Mouse (Mus musculus) hindbrain, embryonic 13.5 days (tissue): ENCODE results near the gene C2cd3. TPM values are rescaled to one million over a fixed set of nuclear protein-coding genes. Genes with fewer than 3 reads are reported as not detected.
A peak's percentile ranks its signal among the peaks of the same experiment; 100 is the strongest.

ENCODE experiments used
- ATAC-seq: fragments of 200-750 bp; cut with Nextera tagmentation; 2 replicates; pipeline ENCODE4 v1.8.0; 2017; ENCODE audit warnings: moderate TSS enrichment; ENCODE audit not compliant: low FRiP score
- H3K27ac ChIP-seq: fragments of 300-500 bp; sonication (generic); 2 replicates; pipeline ENCODE4 v1.5.1; 2015; ENCODE audit warnings: inconsistent platforms, mild to moderate bottlenecking, moderate library complexity
- H3K27me3 ChIP-seq: fragments of 300-500 bp; sonication (generic); 2 replicates; pipeline ENCODE4 v1.6.1; 2015; ENCODE audit warnings: mild to moderate bottlenecking, inconsistent platforms
- H3K36me3 ChIP-seq: fragments of 300-500 bp; sonication (generic); 2 replicates; pipeline ENCODE4 v1.6.1; 2015; ENCODE audit warnings: mild to moderate bottlenecking, inconsistent platforms
- H3K4me1 ChIP-seq: fragments of 300-500 bp; sonication (generic); replicated peaks from 2 replicates; pipeline ENCODE4 v1.6.1; 2015; ENCODE audit warnings: inconsistent platforms
- H3K4me2 ChIP-seq: fragments of 300-500 bp; sonication (generic); 2 replicates; pipeline ENCODE4 v1.6.1; 2015; ENCODE audit warnings: inconsistent platforms, mild to moderate bottlenecking, moderate library complexity
- H3K4me3 ChIP-seq: fragments of 300-500 bp; sonication (generic); 2 replicates; pipeline ENCODE4 v1.5.1; 2015; ENCODE audit warnings: mild to moderate bottlenecking, inconsistent platforms
- H3K9ac ChIP-seq: fragments of 300-500 bp; sonication (generic); 2 replicates; pipeline ENCODE4 v1.6.1; 2015; ENCODE audit warnings: mild to moderate bottlenecking, inconsistent platforms
- H3K9me3 ChIP-seq: fragments of 300-500 bp; sonication (generic); 2 replicates; pipeline ENCODE4 v1.6.1; 2016; ENCODE audit warnings: inconsistent platforms
- WGBS: fragments of 180-500 bp; shearing (Covaris S2); methylation state at CpG from one replicate; pipeline ENCODE4 v1.1.7; 2015; 5-methylcytosine and 5-hydroxymethylcytosine counted together
- polyA plus RNA-seq: library from polyadenylated mRNA; unstranded; fragments of >200 nt; fragmentation: Nextera tagmentation; extraction: Ambion mirVana; gene quantifications from 2 replicates; pipeline ENCODE4 v1.2.1, GENCODE M21; 2015

C2cd3 gene
- polyA plus RNA-seq = 19.6 and 22.4 TPM in 2 replicates

GRCm38 (mm10) chr7:100371495-100372451 lies at the start of gene C2cd3, which contains the start of gene Ppme1:
Gene C2cd3, plus strand, starts transcription at chr7:100372233.
Gene Ppme1, minus strand, starts transcription at chr7:100372307.
- WGBS = under 1% methylated on average over 54 of the region's 54 CpGs
- Histone ChIP-seq H3K9me3 (no peaks in the 10 kb centered on the region), H3K4me3 (peak within 1 kb of the TSS; percentile 80), H3K36me3 (peaks cover 13% of the 10 kb centered on the region), H3K9ac (peak within 1 kb of the TSS; percentile 87), H3K4me1 (peaks cover 35% of the 10 kb centered on the region), H3K27me3 (no peaks in the 10 kb centered on the region), H3K27ac (peak within 1 kb of the TSS; percentile 94), H3K4me2 (peak within 1 kb of the TSS; percentile 63)
- peak; percentile 98 for ATAC-seq

- no peak for ATAC-seq
- Histone ChIP-seq H3K27me3 (no peaks in the 10 kb centered on the region), H3K4me2 (no peak overlapping the region), H3K4me3 (no peak overlapping the region), H3K4me1 (no peaks in the 10 kb centered on the region), H3K36me3 (peaks cover 33% of the 10 kb centered on the region), H3K9me3 (no peaks in the 10 kb centered on the region), H3K27ac (no peak overlapping the region), H3K9ac (no peak overlapping the region)
- WGBS = 92% methylated on average over 3 of the region's 3 CpGs
Observed at GRCm38 (mm10) chr7:100323721-100324120, 48.3 kb upstream of the C2cd3 start.

GRCm38 (mm10) chr7:100325482-100325881 lies 46.6 kb upstream of the C2cd3 start:
- H3K27me3 ChIP-seq = no peaks in the 10 kb centered on the region
- no peak overlapping the region for H3K4me3 ChIP-seq
- H3K27ac ChIP-seq = no peak overlapping the region
- no peak overlapping the region for H3K9ac ChIP-seq
- ATAC-seq = no peak
- WGBS = 81% methylated on average over 6 of the region's 6 CpGs
- peaks cover 48% of the 10 kb centered on the region for H3K36me3 ChIP-seq
- no peak overlapping the region for H3K4me2 ChIP-seq
- H3K4me1 ChIP-seq = no peaks in the 10 kb centered on the region
- no peaks in the 10 kb centered on the region for H3K9me3 ChIP-seq

GRCm38 (mm10) chr7:100327514-100327913 lies 44.5 kb upstream of the C2cd3 start:
- Histone ChIP-seq H3K4me1 (no peaks in the 10 kb centered on the region), H3K9me3 (no peaks in the 10 kb centered on the region), H3K9ac (no peak overlapping the region), H3K36me3 (peaks cover 68% of the 10 kb centered on the region), H3K27me3 (no peaks in the 10 kb centered on the region), H3K4me3 (no peak overlapping the region), H3K27ac (no peak overlapping the region), H3K4me2 (no peak overlapping the region)
- no peak for ATAC-seq
- 87% methylated on average over 7 of the region's 7 CpGs for WGBS

- no peak overlapping the region for H3K9ac ChIP-seq
- no peak overlapping the region for H3K27ac ChIP-seq
- no peaks in the 10 kb centered on the region for H3K9me3 ChIP-seq
- no peak overlapping the region for H3K4me2 ChIP-seq
- no peak overlapping the region for H3K4me3 ChIP-seq
- no peak for ATAC-seq
- no peaks in the 10 kb centered on the region for H3K27me3 ChIP-seq
- no peaks in the 10 kb centered on the region for H3K4me1 ChIP-seq
- H3K36me3 ChIP-seq = peaks cover 79% of the 10 kb centered on the region
- 96% methylated on average over 4 of the region's 4 CpGs for WGBS
Observed at GRCm38 (mm10) chr7:100328636-100329035, 43.4 kb upstream of the C2cd3 start.

- ATAC-seq = no peak
- WGBS = 93% methylated on average over 3 of the region's 3 CpGs
- no peaks in the 10 kb centered on the region for H3K27me3 ChIP-seq
- no peak overlapping the region for H3K9ac ChIP-seq
- no peak overlapping the region for H3K4me2 ChIP-seq
- H3K36me3 ChIP-seq = peaks cover 94% of the 10 kb centered on the region
- no peak overlapping the region for H3K4me3 ChIP-seq
- H3K27ac ChIP-seq = no peak overlapping the region
- H3K4me1 ChIP-seq = no peaks in the 10 kb centered on the region
- H3K9me3 ChIP-seq = no peaks in the 10 kb centered on the region
Observed at GRCm38 (mm10) chr7:100331269-100331668, 40.8 kb upstream of the C2cd3 start.

- no peak overlapping the region for H3K9ac ChIP-seq
- H3K27ac ChIP-seq = no peak overlapping the region
- WGBS = 99% methylated on average over 2 of the region's 2 CpGs
- no peak overlapping the region for H3K4me2 ChIP-seq
- H3K36me3 ChIP-seq = peaks cover 93% of the 10 kb centered on the region
- no peaks in the 10 kb centered on the region for H3K4me1 ChIP-seq
- no peak for ATAC-seq
- no peaks in the 10 kb centered on the region for H3K27me3 ChIP-seq
- H3K9me3 ChIP-seq = no peaks in the 10 kb centered on the region
- H3K4me3 ChIP-seq = no peak overlapping the region
Observed at GRCm38 (mm10) chr7:100335921-100336320, 36.1 kb upstream of the C2cd3 start.

- Histone ChIP-seq H3K9ac (no peak overlapping the region), H3K27ac (no peak overlapping the region), H3K4me2 (no peak overlapping the region), H3K4me3 (no peak overlapping the region), H3K27me3 (no peaks in the 10 kb centered on the region), H3K4me1 (no peaks in the 10 kb centered on the region), H3K36me3 (peaks cover 18% of the 10 kb centered on the region), H3K9me3 (no peaks in the 10 kb centered on the region)
- no peak for ATAC-seq
- WGBS = 89% methylated on average over 4 of the region's 4 CpGs
Observed at GRCm38 (mm10) chr7:100354984-100355383, 17.0 kb upstream of the C2cd3 start.

- WGBS = 76% methylated on average over 5 of the region's 5 CpGs
- Histone ChIP-seq H3K4me2 (no peak overlapping the region), H3K36me3 (peaks cover 21% of the 10 kb centered on the region), H3K4me1 (no peaks in the 10 kb centered on the region), H3K9ac (no peak overlapping the region), H3K4me3 (no peak overlapping the region), H3K27me3 (no peaks in the 10 kb centered on the region), H3K27ac (no peak overlapping the region), H3K9me3 (no peaks in the 10 kb centered on the region)
- ATAC-seq = no peak
Observed at GRCm38 (mm10) chr7:100356324-100356723, 15.7 kb upstream of the C2cd3 start.

GRCm38 (mm10) chr7:100356768-100357167 lies 15.3 kb upstream of the C2cd3 start:
- H3K4me1 ChIP-seq = no peaks in the 10 kb centered on the region
- no peak for ATAC-seq
- peaks cover 17% of the 10 kb centered on the region for H3K36me3 ChIP-seq
- H3K4me3 ChIP-seq = no peak overlapping the region
- H3K27ac ChIP-seq = no peak overlapping the region
- WGBS = 92% methylated on average over 1 of the region's 1 CpGs
- no peak overlapping the region for H3K9ac ChIP-seq
- no peaks in the 10 kb centered on the region for H3K27me3 ChIP-seq
- H3K9me3 ChIP-seq = no peaks in the 10 kb centered on the region
- no peak overlapping the region for H3K4me2 ChIP-seq

GRCm38 (mm10) chr7:100357856-100358255 lies 14.2 kb upstream of the C2cd3 start:
- Histone ChIP-seq H3K4me1 (no peaks in the 10 kb centered on the region), H3K9ac (no peak overlapping the region), H3K27ac (no peak overlapping the region), H3K36me3 (peaks cover 17% of the 10 kb centered on the region), H3K4me2 (no peak overlapping the region), H3K27me3 (no peaks in the 10 kb centered on the region), H3K4me3 (no peak overlapping the region), H3K9me3 (no peaks in the 10 kb centered on the region)
- ATAC-seq = no peak

- H3K9me3 ChIP-seq = no peaks in the 10 kb centered on the region
- H3K4me1 ChIP-seq = peaks cover 6% of the 10 kb centered on the region; the same call in 1 of the 2 replicates
- H3K9ac ChIP-seq = no peak overlapping the region
- H3K36me3 ChIP-seq = 0 out of 2 replicates have a peak, but pooled peaks cover 4% of the 10 kb centered on the region
- H3K4me3 ChIP-seq = no peak overlapping the region
- 96% methylated on average over 2 of the region's 2 CpGs for WGBS
- no peaks in the 10 kb centered on the region for H3K27me3 ChIP-seq
- no peak overlapping the region for H3K4me2 ChIP-seq
- no peak for ATAC-seq
- H3K27ac ChIP-seq = no peak overlapping the region
Observed at GRCm38 (mm10) chr7:100363162-100363561, 8.9 kb upstream of the C2cd3 start.

GRCm38 (mm10) chr7:100364888-100365287 lies 7.1 kb upstream of the C2cd3 start:
- H3K27ac ChIP-seq = no peak overlapping the region
- peaks cover 19% of the 10 kb centered on the region for H3K4me1 ChIP-seq
- ATAC-seq = no peak
- H3K4me2 ChIP-seq = no peak overlapping the region
- H3K36me3 ChIP-seq = 0 out of 2 replicates have a peak, but pooled peaks cover 4% of the 10 kb centered on the region
- H3K27me3 ChIP-seq = no peaks in the 10 kb centered on the region
- H3K9ac ChIP-seq = no peak overlapping the region
- 67% methylated on average over 6 of the region's 6 CpGs for WGBS
- no peak overlapping the region for H3K4me3 ChIP-seq
- H3K9me3 ChIP-seq = no peaks in the 10 kb centered on the region
